Mouse (Mus musculus) stomach, embryonic 16.5 days (tissue): ENCODE measurements at regions not wholly inside any gene's neighbourhood (a gene's known extent, or its start where the extent isn't known, plus 50 kb on each side); places are given as distances from the start of the nearest gene placed in this dataset.

Source experiments
- ATAC-seq: fragments of 200-750 bp; cut with Nextera tagmentation; 2 replicates; pipeline ENCODE4 v1.8.0; 2017; ENCODE audit warnings: moderate number of reproducible peaks, moderate TSS enrichment; ENCODE audit not compliant: insufficient read depth, low FRiP score
- H3K27ac ChIP-seq: fragments of 300-500 bp; sonication (generic); 2 replicates; pipeline ENCODE4 v1.5.1; 2014; ENCODE audit warnings: low read length
- H3K27me3 ChIP-seq: fragments of 300-500 bp; sonication (generic); 2 replicates; pipeline ENCODE4 v1.6.1; 2014; ENCODE audit warnings: low read length, control low read depth, mixed read lengths; ENCODE audit not compliant: control insufficient read depth, insufficient read depth
- H3K36me3 ChIP-seq: fragments of 300-500 bp; sonication (generic); 2 replicates; pipeline ENCODE4 v1.6.1; 2014; ENCODE audit warnings: low read length; ENCODE audit not compliant: control insufficient read depth, insufficient read depth
- H3K4me1 ChIP-seq: fragments of 300-500 bp; sonication (generic); 2 replicates; pipeline ENCODE4 v1.6.1; 2014; ENCODE audit warnings: low read length, control low read depth, mixed read lengths; ENCODE audit not compliant: control insufficient read depth, insufficient read depth
- H3K4me2 ChIP-seq: fragments of 300-500 bp; sonication (generic); 2 replicates; pipeline ENCODE4 v1.6.1; 2014; ENCODE audit warnings: low read depth, low read length, mixed read lengths
- H3K4me3 ChIP-seq: fragments of 300-500 bp; sonication (generic); replicated peaks from 2 replicates; pipeline ENCODE4 v1.5.1; 2014; ENCODE audit warnings: mild to moderate bottlenecking, low read length
- H3K9ac ChIP-seq: fragments of 300-500 bp; sonication (generic); 2 replicates; pipeline ENCODE4 v1.6.1; 2014; ENCODE audit warnings: low read length
- H3K9me3 ChIP-seq: fragments of 300-500 bp; sonication (generic); replicated peaks from 2 replicates; pipeline ENCODE4 v1.6.1; 2016; ENCODE audit warnings: low read length, control low read depth; ENCODE audit not compliant: control insufficient read depth
- WGBS: fragments of 180-500 bp; shearing (Covaris S2); extraction: QIAGEN DNeasy Blood & Tissue Kit; methylation state at CpG from one replicate; pipeline ENCODE4 v1.1.7; 2014; 5-methylcytosine and 5-hydroxymethylcytosine counted together

- 83% methylated on average over 4 of the region's 4 CpGs for WGBS
- H3K27ac ChIP-seq: no peak overlapping the region
- no peak overlapping the region for H3K9ac ChIP-seq
- H3K9me3 ChIP-seq: no peaks in the 10 kb centered on the region
- ATAC-seq: no peak
- H3K4me2 ChIP-seq: no peak overlapping the region
- H3K36me3 ChIP-seq: no peaks in the 10 kb centered on the region
- no peak overlapping the region for H3K4me3 ChIP-seq
- no peaks in the 10 kb centered on the region for H3K4me1 ChIP-seq
- H3K27me3 ChIP-seq: no peaks in the 10 kb centered on the region
Observed at GRCm38 (mm10) chr10:67661666-67662065, 112.9 kb upstream of the Ado start.

GRCm38 (mm10) chr10:67658005-67658545, 109.3 kb upstream of the Ado start:
- WGBS: 70% methylated on average over 4 of the region's 4 CpGs
- Histone ChIP-seq H3K27ac (no peak overlapping the region), H3K27me3 (no peaks in the 10 kb centered on the region), H3K9me3 (no peaks in the 10 kb centered on the region), H3K4me3 (no peak overlapping the region), H3K36me3 (no peaks in the 10 kb centered on the region), H3K9ac (no peak overlapping the region), H3K4me1 (no peaks in the 10 kb centered on the region), H3K4me2 (no peak overlapping the region)
- no peak for ATAC-seq

- no peaks in the 10 kb centered on the region for H3K36me3 ChIP-seq
- ATAC-seq: no peak
- H3K4me2 ChIP-seq: no peak overlapping the region
- H3K9me3 ChIP-seq: no peaks in the 10 kb centered on the region
- 70% methylated on average over 2 of the region's 2 CpGs for WGBS
- H3K27me3 ChIP-seq: no peaks in the 10 kb centered on the region
- no peaks in the 10 kb centered on the region for H3K4me1 ChIP-seq
- H3K9ac ChIP-seq: no peak overlapping the region
- H3K4me3 ChIP-seq: no peak overlapping the region
- H3K27ac ChIP-seq: no peak overlapping the region
Observed at GRCm38 (mm10) chr10:67657305-67657704, 108.5 kb upstream of the Ado start.

GRCm38 (mm10) chr10:67654518-67654917, 105.8 kb upstream of the Ado start:
- no peak overlapping the region for H3K4me3 ChIP-seq
- H3K27ac ChIP-seq: no peak overlapping the region
- ATAC-seq: peak; percentile 58; the same call in 1 of the 2 replicates
- no peaks in the 10 kb centered on the region for H3K36me3 ChIP-seq
- no peaks in the 10 kb centered on the region for H3K9me3 ChIP-seq
- no peaks in the 10 kb centered on the region for H3K27me3 ChIP-seq
- WGBS: 57% methylated on average over 10 of the region's 10 CpGs
- H3K9ac ChIP-seq: no peak overlapping the region
- H3K4me2 ChIP-seq: no peak overlapping the region
- no peaks in the 10 kb centered on the region for H3K4me1 ChIP-seq

- ATAC-seq: no peak
- no peak overlapping the region for H3K9ac ChIP-seq
- H3K4me2 ChIP-seq: no peak overlapping the region
- H3K27me3 ChIP-seq: no peaks in the 10 kb centered on the region
- peaks cover 7% of the 10 kb centered on the region; the same call in 1 of the 2 replicates for H3K4me1 ChIP-seq
- H3K4me3 ChIP-seq: no peak overlapping the region
- 58% methylated on average over 3 of the region's 3 CpGs for WGBS
- no peak overlapping the region for H3K27ac ChIP-seq
- no peaks in the 10 kb centered on the region for H3K9me3 ChIP-seq
- no peaks in the 10 kb centered on the region for H3K36me3 ChIP-seq
Observed at GRCm38 (mm10) chr10:67652300-67652699, 103.5 kb upstream of the Ado start.

- no peak overlapping the region for H3K27ac ChIP-seq
- WGBS: 77% methylated on average over 2 of the region's 2 CpGs
- no peaks in the 10 kb centered on the region for H3K36me3 ChIP-seq
- no peak overlapping the region for H3K4me2 ChIP-seq
- H3K9ac ChIP-seq: no peak overlapping the region
- H3K9me3 ChIP-seq: no peaks in the 10 kb centered on the region
- peaks cover 11% of the 10 kb centered on the region; the same call in 1 of the 2 replicates for H3K4me1 ChIP-seq
- ATAC-seq: no peak
- H3K4me3 ChIP-seq: no peak overlapping the region
- no peaks in the 10 kb centered on the region for H3K27me3 ChIP-seq
Observed at GRCm38 (mm10) chr10:67651386-67651785, 102.6 kb upstream of the Ado start.

GRCm38 (mm10) chr10:67647777-67648727, 99.3 kb upstream of the Ado start:
- Histone ChIP-seq H3K36me3 (no peaks in the 10 kb centered on the region), H3K27ac (no peak overlapping the region), H3K4me3 (peak overlapping the region; percentile 15), H3K4me2 (peak overlapping the region; percentile 43), H3K9me3 (no peaks in the 10 kb centered on the region), H3K9ac (no peak overlapping the region), H3K4me1 (peaks cover 16% of the 10 kb centered on the region), H3K27me3 (no peaks in the 10 kb centered on the region)
- ATAC-seq: no peak
- 23% methylated on average over 20 of the region's 20 CpGs for WGBS

GRCm38 (mm10) chr10:67646659-67647559, 98.2 kb upstream of the Ado start:
- Histone ChIP-seq H3K36me3 (no peaks in the 10 kb centered on the region), H3K4me2 (peak overlapping the region; percentile 43), H3K9ac (no peak overlapping the region), H3K4me1 (peaks cover 16% of the 10 kb centered on the region), H3K27ac (no peak overlapping the region), H3K4me3 (peak overlapping the region; percentile 12), H3K9me3 (no peaks in the 10 kb centered on the region), H3K27me3 (no peaks in the 10 kb centered on the region)
- no peak for ATAC-seq
- WGBS: 14% methylated on average over 14 of the region's 14 CpGs
